Mouse (Mus musculus): ENCODE results near the gene Wdr43. TPM values are rescaled to one million over a fixed set of nuclear protein-coding genes. Genes with fewer than 3 reads are reported as not detected.

Wdr43 gene
- polyA plus RNA-seq, 1 experiment from 2014 or later = 84.0 TPM

- H3K9ac ChIP-seq (ENCODE audit: low read length) = no peak overlapping the region
- no peaks in the 10 kb centered on the region for H3K9me3 ChIP-seq (ENCODE audit: control insufficient read depth, low read length)
- DNase-seq (ENCODE audit: low spot score, missing footprints) (no peak), ATAC-seq (ENCODE audit: low FRiP score) (no peak)
- H3K4me3 ChIP-seq (ENCODE audit: low read depth, low read length) = no peak overlapping the region
- H3K27me3 ChIP-seq (ENCODE audit: control insufficient read depth, insufficient read depth, low read length) = no peaks in the 10 kb centered on the region
- no peak overlapping the region for H3K4me2 ChIP-seq
- no peak overlapping the region for H3K27ac ChIP-seq (ENCODE audit: low read depth, low read length)
- WGBS = 83% methylated on average over 11 of the region's 11 CpGs
- no peaks in the 10 kb centered on the region for H3K36me3 ChIP-seq (ENCODE audit: control insufficient read depth, insufficient read depth, low read length)
- H3K4me1 ChIP-seq (ENCODE audit: control insufficient read depth, insufficient read depth, low read length) = peaks cover 4% of the 10 kb centered on the region; the same call in 1 of the 2 replicates
These were observed 75.7 kb downstream of the Wdr43 start for GRCm38 (mm10) chr17:71691361-71691875.

- Histone ChIP-seq H3K9ac (ENCODE audit: low read length) (no peak overlapping the region), H3K4me2 (no peak overlapping the region), H3K36me3 (ENCODE audit: control insufficient read depth, insufficient read depth, low read length) (no peaks in the 10 kb centered on the region), H3K9me3 (ENCODE audit: control insufficient read depth, low read length) (no peaks in the 10 kb centered on the region), H3K4me1 (ENCODE audit: control insufficient read depth, insufficient read depth, low read length) (peaks cover 4% of the 10 kb centered on the region; the same call in 1 of the 2 replicates), H3K27ac (ENCODE audit: low read depth, low read length) (no peak overlapping the region), H3K27me3 (ENCODE audit: control insufficient read depth, insufficient read depth, low read length) (no peaks in the 10 kb centered on the region), H3K4me3 (ENCODE audit: low read depth, low read length) (no peak overlapping the region)
- DNase-seq (ENCODE audit: low spot score, missing footprints) = peak; percentile 89
- peak; percentile 40; the same call in 1 of the 2 replicates for ATAC-seq (ENCODE audit: low FRiP score)
- WGBS = 48% methylated on average over 5 of the region's 5 CpGs
These were observed 77.6 kb downstream of the Wdr43 start for GRCm38 (mm10) chr17:71693313-71693712.

GRCm38 (mm10) chr17:71693780-71694179 is 78.1 kb downstream of the Wdr43 start:
- Histone ChIP-seq H3K36me3 (ENCODE audit: control insufficient read depth, insufficient read depth, low read length) (no peaks in the 10 kb centered on the region), H3K4me1 (ENCODE audit: control insufficient read depth, insufficient read depth, low read length) (peaks cover 4% of the 10 kb centered on the region; the same call in 1 of the 2 replicates), H3K9me3 (ENCODE audit: control insufficient read depth, low read length) (no peaks in the 10 kb centered on the region), H3K4me3 (ENCODE audit: low read depth, low read length) (no peak overlapping the region), H3K9ac (ENCODE audit: low read length) (no peak overlapping the region), H3K4me2 (no peak overlapping the region), H3K27ac (ENCODE audit: low read depth, low read length) (no peak overlapping the region), H3K27me3 (ENCODE audit: control insufficient read depth, insufficient read depth, low read length) (no peaks in the 10 kb centered on the region)
- ATAC-seq (ENCODE audit: low FRiP score) (peak; percentile 33; the same call in 1 of the 2 replicates), DNase-seq (ENCODE audit: low spot score, missing footprints) (no peak)
- WGBS = 53% methylated on average over 8 of the region's 8 CpGs

- WGBS = 93% methylated on average over 8 of the region's 8 CpGs
- H3K4me1 ChIP-seq (ENCODE audit: control insufficient read depth, insufficient read depth, low read length) = peaks cover 4% of the 10 kb centered on the region; the same call in 1 of the 2 replicates
- DNase-seq (ENCODE audit: low spot score, missing footprints) (no peak), ATAC-seq (ENCODE audit: low FRiP score) (no peak)
- H3K27me3 ChIP-seq (ENCODE audit: control insufficient read depth, insufficient read depth, low read length) = no peaks in the 10 kb centered on the region
- H3K4me2 ChIP-seq = no peak overlapping the region
- no peaks in the 10 kb centered on the region for H3K36me3 ChIP-seq (ENCODE audit: control insufficient read depth, insufficient read depth, low read length)
- H3K27ac ChIP-seq (ENCODE audit: low read depth, low read length) = no peak overlapping the region
- no peaks in the 10 kb centered on the region for H3K9me3 ChIP-seq (ENCODE audit: control insufficient read depth, low read length)
- H3K9ac ChIP-seq (ENCODE audit: low read length) = no peak overlapping the region
- H3K4me3 ChIP-seq (ENCODE audit: low read depth, low read length) = no peak overlapping the region
These were observed 79.5 kb downstream of the Wdr43 start for GRCm38 (mm10) chr17:71695151-71695550.

GRCm38 (mm10) chr17:71695716-71696315 is 80.1 kb downstream of the Wdr43 start:
- no peak for DNase-seq (ENCODE audit: low spot score, missing footprints)
- no peaks in the 10 kb centered on the region for H3K27me3 ChIP-seq (ENCODE audit: control insufficient read depth, insufficient read depth, low read length)
- ATAC-seq (ENCODE audit: low FRiP score) = no peak
- WGBS = 87% methylated on average over 15 of the region's 15 CpGs
- H3K9ac ChIP-seq (ENCODE audit: low read length) = no peak overlapping the region
- H3K4me1 ChIP-seq (ENCODE audit: control insufficient read depth, insufficient read depth, low read length) = peaks cover 4% of the 10 kb centered on the region; the same call in 1 of the 2 replicates
- H3K36me3 ChIP-seq (ENCODE audit: control insufficient read depth, insufficient read depth, low read length) = no peaks in the 10 kb centered on the region
- H3K27ac ChIP-seq (ENCODE audit: low read depth, low read length) = no peak overlapping the region
- no peaks in the 10 kb centered on the region for H3K9me3 ChIP-seq (ENCODE audit: control insufficient read depth, low read length)
- H3K4me3 ChIP-seq (ENCODE audit: low read depth, low read length) = no peak overlapping the region
- H3K4me2 ChIP-seq = no peak overlapping the region

- H3K36me3 ChIP-seq (ENCODE audit: control insufficient read depth, insufficient read depth, low read length) = no peaks in the 10 kb centered on the region
- no peak overlapping the region for H3K9ac ChIP-seq (ENCODE audit: low read length)
- H3K4me2 ChIP-seq = no peak overlapping the region
- peaks cover 4% of the 10 kb centered on the region; the same call in 1 of the 2 replicates for H3K4me1 ChIP-seq (ENCODE audit: control insufficient read depth, insufficient read depth, low read length)
- ATAC-seq (ENCODE audit: low FRiP score) = no peak
- 87% methylated on average over 5 of the region's 5 CpGs for WGBS
- no peaks in the 10 kb centered on the region for H3K27me3 ChIP-seq (ENCODE audit: control insufficient read depth, insufficient read depth, low read length)
- no peak overlapping the region for H3K27ac ChIP-seq (ENCODE audit: low read depth, low read length)
- H3K9me3 ChIP-seq (ENCODE audit: control insufficient read depth, low read length) = no peaks in the 10 kb centered on the region
- no peak for DNase-seq (ENCODE audit: low spot score, missing footprints)
- no peak overlapping the region for H3K4me3 ChIP-seq (ENCODE audit: low read depth, low read length)
These were observed 80.7 kb downstream of the Wdr43 start for GRCm38 (mm10) chr17:71696396-71696795.

GRCm38 (mm10) chr17:71697896-71698618 is 82.4 kb downstream of the Wdr43 start:
- DNase-seq (ENCODE audit: low spot score, missing footprints) (no peak), ATAC-seq (ENCODE audit: low FRiP score) (no peak)
- H3K9me3 ChIP-seq (ENCODE audit: control insufficient read depth, low read length) = no peaks in the 10 kb centered on the region
- H3K9ac ChIP-seq (ENCODE audit: low read length) = no peak overlapping the region
- no peak overlapping the region for H3K4me3 ChIP-seq (ENCODE audit: low read depth, low read length)
- peaks cover 4% of the 10 kb centered on the region; the same call in 1 of the 2 replicates for H3K4me1 ChIP-seq (ENCODE audit: control insufficient read depth, insufficient read depth, low read length)
- no peaks in the 10 kb centered on the region for H3K36me3 ChIP-seq (ENCODE audit: control insufficient read depth, insufficient read depth, low read length)
- no peak overlapping the region for H3K4me2 ChIP-seq
- WGBS = 85% methylated on average over 11 of the region's 11 CpGs
- no peaks in the 10 kb centered on the region for H3K27me3 ChIP-seq (ENCODE audit: control insufficient read depth, insufficient read depth, low read length)
- no peak overlapping the region for H3K27ac ChIP-seq (ENCODE audit: low read depth, low read length)

- H3K27ac ChIP-seq (ENCODE audit: low read depth, low read length) = no peak overlapping the region
- H3K27me3 ChIP-seq (ENCODE audit: control insufficient read depth, insufficient read depth, low read length) = no peaks in the 10 kb centered on the region
- 90% methylated on average over 11 of the region's 11 CpGs for WGBS
- no peak overlapping the region for H3K4me3 ChIP-seq (ENCODE audit: low read depth, low read length)
- H3K4me1 ChIP-seq (ENCODE audit: control insufficient read depth, insufficient read depth, low read length) = no peaks in the 10 kb centered on the region
- no peaks in the 10 kb centered on the region for H3K36me3 ChIP-seq (ENCODE audit: control insufficient read depth, insufficient read depth, low read length)
- DNase-seq (ENCODE audit: low spot score, missing footprints) (peak; percentile 45), ATAC-seq (ENCODE audit: low FRiP score) (no peak)
- no peaks in the 10 kb centered on the region for H3K9me3 ChIP-seq (ENCODE audit: control insufficient read depth, low read length)
- no peak overlapping the region for H3K9ac ChIP-seq (ENCODE audit: low read length)
- no peak overlapping the region for H3K4me2 ChIP-seq
These were observed 82.9 kb downstream of the Wdr43 start for GRCm38 (mm10) chr17:71698619-71698956.

- no peak overlapping the region for H3K27ac ChIP-seq (ENCODE audit: low read depth, low read length)
- DNase-seq (ENCODE audit: low spot score, missing footprints) = no peak
- no peaks in the 10 kb centered on the region for H3K9me3 ChIP-seq (ENCODE audit: control insufficient read depth, low read length)
- 91% methylated on average over 1 of the region's 1 CpGs for WGBS
- H3K9ac ChIP-seq (ENCODE audit: low read length) = no peak overlapping the region
- H3K4me1 ChIP-seq (ENCODE audit: control insufficient read depth, insufficient read depth, low read length) = no peaks in the 10 kb centered on the region
- no peaks in the 10 kb centered on the region for H3K27me3 ChIP-seq (ENCODE audit: control insufficient read depth, insufficient read depth, low read length)
- H3K4me3 ChIP-seq (ENCODE audit: low read depth, low read length) = no peak overlapping the region
- ATAC-seq (ENCODE audit: low FRiP score) = no peak
- H3K36me3 ChIP-seq (ENCODE audit: control insufficient read depth, insufficient read depth, low read length) = no peaks in the 10 kb centered on the region
- no peak overlapping the region for H3K4me2 ChIP-seq
These were observed 89.4 kb downstream of the Wdr43 start for GRCm38 (mm10) chr17:71705113-71705512.

All from midbrain, embryonic 11.5 days (tissue).